Mouse (Mus musculus) limb, embryonic 14.5 days (tissue): ENCODE measurements around the gene Vav1. TPM values are rescaled to one million over a fixed set of nuclear protein-coding genes. Genes with fewer than 3 reads are reported as not detected.

Experiments used
- ATAC-seq: fragments of 200-750 bp; cut with Nextera tagmentation; 2 replicates; pipeline ENCODE4 v1.8.0; 2017; ENCODE audit warnings: low read depth, moderate number of reproducible peaks, moderate TSS enrichment; ENCODE audit not compliant: low FRiP score
- DNase-seq: peaks from one replicate; pipeline ENCODE4 v3.0.0-alpha.2; 2015; ENCODE audit warnings: low spot score
- H3K27ac ChIP-seq: fragments of 300-500 bp; sonication (generic); replicated peaks from 2 replicates; pipeline ENCODE4 v1.5.1; 2014; ENCODE audit warnings: low read depth, mild to moderate bottlenecking, low read length, moderate library complexity, mixed read lengths
- H3K27me3 ChIP-seq: fragments of 300-500 bp; sonication (generic); 2 replicates; pipeline ENCODE4 v1.6.1; 2014; ENCODE audit warnings: low read length, mixed read lengths; ENCODE audit not compliant: control insufficient read depth, insufficient read depth
- H3K36me3 ChIP-seq: fragments of 300-500 bp; sonication (generic); 2 replicates; pipeline ENCODE4 v1.6.1; 2014; ENCODE audit warnings: mild to moderate bottlenecking, low read length, moderate library complexity, mixed read lengths; ENCODE audit not compliant: control insufficient read depth, insufficient read depth
- H3K4me1 ChIP-seq: fragments of 300-500 bp; sonication (generic); 2 replicates; pipeline ENCODE4 v1.6.1; 2014; ENCODE audit warnings: antibody characterized with exemption, low read length, mixed read lengths; ENCODE audit not compliant: control insufficient read depth, insufficient read depth
- H3K4me2 ChIP-seq: fragments of 300-500 bp; sonication (generic); replicated peaks from 2 replicates; pipeline ENCODE4 v1.6.1; 2014; ENCODE audit warnings: low read depth, mild to moderate bottlenecking, low read length, moderate library complexity; ENCODE audit not compliant: severe bottlenecking
- H3K4me3 ChIP-seq: fragments of 300-500 bp; sonication (generic); replicated peaks from 2 replicates; pipeline ENCODE4 v1.5.1; 2014; ENCODE audit warnings: low read length
- H3K9ac ChIP-seq: fragments of 300-500 bp; sonication (generic); 2 replicates; pipeline ENCODE4 v1.6.1; 2014; ENCODE audit warnings: mild to moderate bottlenecking, low read depth, low read length, moderate library complexity; ENCODE audit not compliant: severe bottlenecking
- H3K9me3 ChIP-seq: fragments of 300-500 bp; sonication (generic); 2 replicates; pipeline ENCODE4 v1.6.1; 2016; ENCODE audit warnings: low read length; ENCODE audit not compliant: control insufficient read depth
- POLR2A ChIP-seq: fragments of 200-500 bp; IDR thresholded peaks from 2 replicates; pipeline ENCODE4 v1.8.0; 2012; ENCODE audit warnings: inconsistent platforms, mild to moderate bottlenecking, moderate library complexity, borderline replicate concordance; ENCODE audit not compliant: insufficient read depth, insufficient read length; ENCODE audit errors: extremely low read depth
- whole genome bisulfite sequencing: fragments of 180-500 bp; shearing (Covaris S2); extraction: QIAGEN DNeasy Blood & Tissue Kit; methylation state at CpG from one replicate; pipeline ENCODE4 v1.1.7; 2014; 5-methylcytosine and 5-hydroxymethylcytosine counted together
- polyA plus RNA-seq, 2 experiments: library from polyadenylated mRNA; depleted of rRNA in 1 of 2; stranded (reverse) in 1 of 2; unstranded in 1 of 2; fragments of >200 nt; fragmentation: Nextera tagmentation in 1 of 2; extraction: Ambion mirVana in 1 of 2; gene quantifications; 2 replicates each; pipeline versions ENCODE4 v1.2.1 to v1.2.3; 2012 to 2014

Gene Vav1
- polyA plus RNA-seq, 2 experiments, result 3.3 to 3.8 TPM

DNA sequence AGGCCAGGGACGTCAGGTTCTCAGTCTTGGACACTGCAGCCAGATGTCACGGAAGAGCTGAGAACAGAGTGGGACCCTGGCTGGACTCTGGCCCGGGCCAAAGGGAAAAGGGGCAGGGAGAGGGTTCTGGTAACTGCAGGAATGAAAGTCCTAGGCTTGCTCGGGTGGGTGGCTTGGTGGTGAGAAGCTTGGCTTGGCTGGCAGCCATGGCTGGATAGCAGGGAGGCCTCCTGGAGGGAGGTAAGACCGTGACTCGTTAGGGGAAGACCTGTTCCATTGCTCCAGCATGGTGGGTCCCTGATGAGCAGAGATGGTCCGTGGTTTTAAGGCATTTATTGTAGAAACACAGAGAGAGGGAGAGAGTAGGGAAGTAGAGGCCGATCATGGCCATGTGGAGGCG, 7.6 kb upstream of the Vav1 start:
- Histone ChIP-seq H3K4me3 (no peak overlapping the region), H3K9ac (no peak overlapping the region), H3K9me3 (no peaks in the 10 kb centered on the region), H3K4me1 (peaks cover 6% of the 10 kb centered on the region), H3K4me2 (no peak overlapping the region), H3K27ac (no peak overlapping the region), H3K36me3 (no peaks in the 10 kb centered on the region), H3K27me3 (peaks cover 24% of the 10 kb centered on the region)
- ATAC-seq (no peak), DNase-seq (no peak)
- WGBS, result 63% methylated on average over 9 of the region's 9 CpGs
- TF ChIP-seq POLR2A, result no peak

DNA sequence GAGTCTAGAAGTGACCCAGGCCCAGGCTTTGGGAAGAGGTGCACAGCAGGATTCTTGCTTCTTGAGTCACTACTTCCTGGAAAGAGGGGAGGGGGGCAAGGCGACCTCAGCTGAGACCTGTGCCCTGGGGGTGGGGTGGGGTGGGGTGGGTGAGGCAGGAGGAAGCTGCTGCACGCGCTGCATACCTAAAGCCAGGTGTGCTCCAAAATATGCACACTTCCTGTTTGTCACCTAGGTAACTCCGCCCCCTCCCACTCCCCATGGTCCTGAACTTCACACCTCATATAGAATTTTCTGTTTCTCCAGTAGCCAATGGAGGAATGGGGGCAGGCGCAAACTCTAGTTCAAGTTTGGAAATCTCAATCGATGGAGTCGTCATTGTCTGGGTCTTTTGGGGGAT, 5.1 kb upstream of the Vav1 start:
- Histone ChIP-seq H3K27me3 (peaks cover 25% of the 10 kb centered on the region), H3K9ac (no peak overlapping the region), H3K9me3 (no peaks in the 10 kb centered on the region), H3K27ac (no peak overlapping the region), H3K4me2 (no peak overlapping the region), H3K36me3 (no peaks in the 10 kb centered on the region), H3K4me1 (peaks cover 7% of the 10 kb centered on the region), H3K4me3 (no peak overlapping the region)
- WGBS, result 32% methylated on average over 7 of the region's 7 CpGs
- no peak for DNase-seq
- TF ChIP-seq POLR2A, result no peak
- no peak for ATAC-seq

DNA sequence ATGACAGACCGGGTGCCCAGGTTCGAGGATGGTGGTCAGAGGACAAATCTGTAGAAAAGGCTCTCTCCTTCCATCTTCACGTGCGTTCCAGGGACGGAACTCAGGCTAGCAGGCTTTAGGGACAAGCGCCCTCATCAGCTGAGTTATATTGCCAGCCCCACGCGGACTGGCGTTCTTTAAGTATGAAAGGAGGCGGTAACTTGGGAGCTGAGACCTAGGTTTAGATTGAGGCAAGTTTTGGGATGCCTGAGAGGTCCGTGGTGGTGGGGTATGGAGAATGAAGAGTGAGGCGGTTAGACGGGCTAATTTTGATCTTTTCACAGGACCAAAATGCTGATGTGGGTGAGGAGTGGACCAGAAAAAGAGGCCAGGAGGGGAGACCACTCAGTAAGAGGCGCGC, 4.2 kb upstream of the Vav1 start:
- Histone ChIP-seq H3K27ac (no peak overlapping the region), H3K9me3 (no peaks in the 10 kb centered on the region), H3K36me3 (no peaks in the 10 kb centered on the region), H3K4me2 (peak overlapping the region; percentile 70), H3K4me3 (peak overlapping the region; percentile 54), H3K9ac (0 out of 2 replicates have a peak overlapping the region, but pooled peaks have one; percentile 48), H3K27me3 (peaks cover 25% of the 10 kb centered on the region), H3K4me1 (peaks cover 7% of the 10 kb centered on the region)
- 6% methylated on average over 15 of the region's 15 CpGs for WGBS
- ATAC-seq (no peak), DNase-seq (no peak)
- no peak for TF ChIP-seq POLR2A

DNA sequence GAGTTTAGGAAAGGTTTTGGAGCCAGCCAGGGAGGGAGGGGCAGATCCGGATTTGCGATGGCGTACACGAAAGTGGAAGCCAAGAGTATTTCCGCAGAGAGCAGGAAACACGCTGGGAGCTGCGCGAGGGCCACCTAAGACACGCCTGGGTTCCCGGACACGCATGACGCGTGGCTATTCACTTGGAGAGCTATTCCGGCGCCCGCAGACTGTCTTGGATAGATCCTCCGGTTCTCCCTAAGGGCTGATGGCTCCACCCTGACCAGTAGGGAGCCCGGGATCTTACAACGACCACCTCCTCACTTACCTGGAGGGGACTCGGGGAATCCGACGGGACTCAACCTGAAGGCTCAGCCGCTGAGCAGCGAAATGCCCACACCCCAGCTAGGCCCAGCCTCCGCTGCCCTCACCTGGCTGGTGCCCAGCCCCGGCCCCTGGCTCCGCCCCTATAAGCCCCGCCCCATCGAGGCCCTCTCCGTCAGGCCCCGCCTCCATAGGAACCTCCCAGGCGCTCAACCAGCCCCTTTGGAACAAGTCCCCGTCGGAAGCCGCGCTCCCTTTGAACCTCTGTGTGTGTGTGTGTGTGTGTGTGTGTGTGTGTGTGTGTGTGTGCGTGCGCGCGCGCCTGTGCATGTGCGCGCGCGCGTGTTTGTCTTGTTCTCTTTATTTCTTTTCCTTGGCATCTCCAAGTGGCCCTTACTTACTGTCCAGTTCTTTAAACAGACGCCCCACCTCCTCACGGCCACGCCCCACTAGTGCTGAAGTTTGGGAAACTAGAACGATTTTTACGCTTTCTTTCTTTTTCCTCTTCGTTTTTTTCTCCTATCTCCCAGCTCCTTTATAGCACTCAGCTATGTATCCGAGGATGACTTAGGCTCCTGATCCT, 3.5 kb upstream of the Vav1 start:
- TF ChIP-seq POLR2A, result no peak
- Histone ChIP-seq H3K27ac (no peak overlapping the region), H3K4me2 (peak overlapping the region; percentile 70), H3K36me3 (no peaks in the 10 kb centered on the region), H3K9ac (peak overlapping the region; percentile 48; the same call in 1 of the 2 replicates), H3K27me3 (peaks cover 25% of the 10 kb centered on the region), H3K4me1 (peaks cover 7% of the 10 kb centered on the region), H3K4me3 (peak overlapping the region; percentile 54), H3K9me3 (no peaks in the 10 kb centered on the region)
- under 1% methylated on average over 53 of the region's 53 CpGs for WGBS
- peak; percentile 75 for DNase-seq
- peak; percentile 72 for ATAC-seq

DNA sequence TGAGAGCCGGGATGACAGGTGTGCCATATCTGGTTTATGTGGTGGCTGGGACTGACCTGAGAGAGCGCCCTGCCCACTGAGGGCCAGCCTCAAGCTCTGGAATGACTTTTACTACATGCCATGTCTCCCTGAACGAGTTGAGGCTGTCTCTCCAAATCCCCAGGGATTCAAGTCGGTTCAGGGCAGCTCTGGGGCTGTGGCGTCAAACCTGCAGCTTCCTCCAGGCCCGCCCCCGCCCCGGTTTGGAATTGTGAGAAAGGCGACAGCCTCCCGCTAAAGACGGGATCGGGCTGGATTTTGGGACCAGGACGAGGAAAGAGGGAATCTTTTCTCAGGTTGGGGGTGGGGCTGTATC, 2.9 kb upstream of the Vav1 start:
- no peak for ATAC-seq
- WGBS, result 3% methylated on average over 13 of the region's 13 CpGs
- DNase-seq, result no peak

More for the DNA sequence above, 2.9 kb upstream of the Vav1 start:
- H3K9ac ChIP-seq, result no peak overlapping the region
- no peak for TF ChIP-seq POLR2A
- H3K36me3 ChIP-seq, result no peaks in the 10 kb centered on the region
- peaks cover 25% of the 10 kb centered on the region for H3K27me3 ChIP-seq
- no peak overlapping the region for H3K27ac ChIP-seq
- H3K4me3 ChIP-seq, result peak overlapping the region; percentile 54
- H3K4me2 ChIP-seq, result peak overlapping the region; percentile 70
- H3K4me1 ChIP-seq, result peaks cover 7% of the 10 kb centered on the region
- no peaks in the 10 kb centered on the region for H3K9me3 ChIP-seq
